ENCODE assay signal across 27 mouse cellular contexts in genomic region chr11:96087981-96088380, GRCm38 (mm10). TPM values are rescaled to one million over a fixed set of nuclear protein-coding genes. Genes with fewer than 3 reads are reported as not detected.
DNase-seq lines count a peak whose midpoint lies in the region; ATAC-seq and TF ChIP-seq lines count a peak whose summit lies in the region.
"Had no signal": no experiment of that assay in that cellular context is flagged by ENCODE, and none has a peak within 500 bp of the region (broad histone marks: within the 10 kb centered on the region; RNA-seq: fewer than 3 reads in every experiment).

No protein-coding gene starts in this region.

- in situ Hi-C loops in CH12.LX (cut with MboI; ENCODE audit: low pct_ligation_motif_present, low pct_unique_long_range_greater_than_20kb, low sequenced_read_pairs) = loop anchor here (10.0 kb wide), 1 partner anchor 103 kb away; no protein-coding TSS in a partner anchor

- peak; percentile 5 to 37; a peak in 2 of 4 replicates for TF ChIP-seq CTCF in CH12.LX (conservative IDR thresholded peaks at IDR 0.05 in 1 of 2, IDR thresholded peaks at IDR 0.05 in 1 of 2; ENCODE audit: low read depth in 2 of 2, low read length in 2 of 2)
- no peak for TF ChIP-seq CTCF in forebrain, postnatal 0 days (IDR thresholded peaks at IDR 0.05; ENCODE audit: low read depth)

- H3K79me2 ChIP-seq in CH12.LX (replicated peaks; ENCODE audit: control insufficient read depth, extremely low read depth, insufficient read depth, poor library complexity, severe bottlenecking) = no peaks in the 10 kb centered on the region

- H3K4me3 ChIP-seq in CH12.LX (replicated peaks in 1 of 3; ENCODE audit: low read depth in 2 of 3, low read length in 2 of 3, poor library complexity in 1 of 3) = no peak overlapping the region
- H3K4me3 ChIP-seq in forebrain, postnatal 0 days (ENCODE audit: low read depth, low read length) = no peak overlapping the region
- H3K4me3 ChIP-seq: embryonic facial prominence, embryonic 10.5 days; embryonic facial prominence, embryonic 12.5 days; forebrain, embryonic 13.5 days; forebrain, embryonic 15.5 days had no signal

- H3K27me3 ChIP-seq in CH12.LX (replicated peaks) = peaks cover 28% of the 10 kb centered on the region
- H3K27me3 ChIP-seq in forebrain, postnatal 0 days (ENCODE audit: insufficient read depth, low read length) = no peaks in the 10 kb centered on the region
- H3K27me3 ChIP-seq: embryonic facial prominence, embryonic 12.5 days; Patski had no signal

- no peak for ATAC-seq in forebrain, postnatal 0 days
- no peak for ATAC-seq in inflammation-experienced regulatory T-cells, adult 6 months
- ATAC-seq: activated CD4-positive, CD25-positive, alpha-beta regulatory T cell, adult 4 months; CD4-positive, CD25-positive, alpha-beta regulatory T cell, adult 4 months; forebrain, embryonic 13.5 days; forebrain, embryonic 15.5 days; Patski had no signal

- DNase-seq in B cell, adult 2 months = peak; percentile 8 to 13
- no peak for DNase-seq in CH12.LX (ENCODE audit: extremely low read depth)
- peak; percentile 66 for DNase-seq in ES-CJ7 (ENCODE audit: low read depth, low spot score)
- peak; percentile 69 for DNase-seq in R1 (ENCODE audit: low read depth, low spot score)
- no peak for DNase-seq in forebrain, postnatal 0 days
- DNase-seq in urinary bladder, adult 18-20 months (ENCODE audit: low spot score in 2 of 2) = no peak
- DNase-seq in ovary, postnatal 36 days (ENCODE audit: low spot score) = no peak
- DNase-seq: adrenal gland, adult 8-10 months; adrenal gland, postnatal 14 days; adrenal gland, postnatal 36 days; cerebellum, adult 11-12 months; cerebellum, adult 2 months; cerebellum, adult 9-10 months; cerebellum, postnatal 10 days; cerebellum, postnatal 25 days had no signal

- TF ChIP-seq EP300 in CH12.LX (IDR thresholded peaks at IDR 0.05; ENCODE audit: low read length) = no peak

- H3K4me2 ChIP-seq in CH12.LX (ENCODE audit: insufficient read depth, low read depth, poor library complexity, severe bottlenecking) = no peak overlapping the region
- H3K4me2 ChIP-seq in forebrain, postnatal 0 days (ENCODE audit: low read depth) = no peak overlapping the region
- H3K4me2 ChIP-seq: embryonic facial prominence, embryonic 12.5 days; forebrain, embryonic 13.5 days; forebrain, embryonic 15.5 days had no signal

- H3K36me3 ChIP-seq in CH12.LX (replicated peaks in 1 of 2; ENCODE audit: control insufficient read depth in 1 of 2, insufficient read depth in 1 of 2, low read length in 1 of 2) = no peaks in the 10 kb centered on the region
- no peaks in the 10 kb centered on the region for H3K36me3 ChIP-seq in forebrain, postnatal 0 days (ENCODE audit: insufficient read depth)
- H3K36me3 ChIP-seq: embryonic facial prominence, embryonic 10.5 days; embryonic facial prominence, embryonic 12.5 days; forebrain, embryonic 15.5 days had no signal

- no peak for TF ChIP-seq POLR2A in CH12.LX (IDR thresholded peaks at IDR 0.05; ENCODE audit: low read depth, low read length)

- no peak overlapping the region for H3K9ac ChIP-seq in CH12.LX (ENCODE audit: insufficient read depth, low read depth)
- H3K9ac ChIP-seq in forebrain, postnatal 0 days = no peak overlapping the region
- H3K9ac ChIP-seq: embryonic facial prominence, embryonic 12.5 days; forebrain, embryonic 13.5 days; forebrain, embryonic 15.5 days had no signal

- H3K27ac ChIP-seq in CH12.LX (ENCODE audit: insufficient read depth, low read depth) = no peak overlapping the region
- no peak overlapping the region for H3K27ac ChIP-seq in forebrain, postnatal 0 days (ENCODE audit: low read depth, low read length)
- H3K27ac ChIP-seq: embryonic facial prominence, embryonic 10.5 days; embryonic facial prominence, embryonic 12.5 days; forebrain, embryonic 13.5 days; forebrain, embryonic 15.5 days had no signal

- no peak for TF ChIP-seq RAD21 in CH12.LX (IDR thresholded peaks at IDR 0.05; ENCODE audit: low read depth, low read length)

- WGBS in forebrain, postnatal 0 days = 91% methylated on average over 6 of the region's 6 CpGs

- dilution Hi-C loops in CH12.LX (cut with MboI; ENCODE audit: extremely low pct_ligation_motif_present, extremely low pct_unique_long_range_greater_than_20kb, low sequenced_read_pairs) = no loop called here

- H3K9me3 ChIP-seq in CH12.LX (replicated peaks; ENCODE audit: low read length) = peaks cover 12% of the 10 kb centered on the region
- H3K9me3 ChIP-seq in forebrain, postnatal 0 days (ENCODE audit: low read length) = 0 out of 2 replicates have a peak, but pooled peaks cover 3% of the 10 kb centered on the region
- H3K9me3 ChIP-seq: embryonic facial prominence, embryonic 12.5 days; forebrain, embryonic 15.5 days had no signal

- no peaks in the 10 kb centered on the region for H3K4me1 ChIP-seq in CH12.LX (ENCODE audit: control insufficient read depth in 1 of 2, insufficient read depth in 2 of 2)
- H3K4me1 ChIP-seq in forebrain, postnatal 0 days (ENCODE audit: insufficient read depth) = no peaks in the 10 kb centered on the region
- H3K4me1 ChIP-seq: embryonic facial prominence, embryonic 10.5 days; embryonic facial prominence, embryonic 12.5 days; forebrain, embryonic 13.5 days; forebrain, embryonic 15.5 days had no signal

TF ChIP-seq in CH12.LX, 34 proteins besides CTCF, POLR2A, EP300 and RAD21:
- TF ChIP-seq HCFC1 (IDR thresholded peaks at IDR 0.05; ENCODE audit: low read depth, low read length) (no peak), ELF1 (IDR thresholded peaks at IDR 0.05; ENCODE audit: low read depth, low read length) (no peak), E2F4 (IDR thresholded peaks at IDR 0.05; ENCODE audit: insufficient replicate concordance, low read depth, low read length) (no peak), JUN (IDR thresholded peaks at IDR 0.05; ENCODE audit: insufficient read depth, low read depth, low read length) (no peak), RCOR1 (conservative IDR thresholded peaks at IDR 0.05; ENCODE audit: low read depth, low read length) (no peak), MAFK (IDR thresholded peaks at IDR 0.05; ENCODE audit: insufficient replicate concordance, low read length) (no peak), MYC (IDR thresholded peaks at IDR 0.05; ENCODE audit: low read depth, low read length) (no peak), UBTF (IDR thresholded peaks at IDR 0.05; ENCODE audit: low read depth, low read length) (no peak), MXI1 (IDR thresholded peaks at IDR 0.05; ENCODE audit: low read depth, low read length) (no peak), IRF4 (IDR thresholded peaks at IDR 0.05; ENCODE audit: low read depth, low read length) (no peak), TCF12 (IDR thresholded peaks at IDR 0.05; ENCODE audit: low read depth, low read length) (no peak), USF2 (conservative IDR thresholded peaks at IDR 0.05; ENCODE audit: low read depth, low read length) (no peak)

RNA-seq across cellular contexts. Expression of gene Atp5g1, which starts 12.5 kb away (rescaled TPM):
- total RNA-seq in CH12.LX (2012; rRNA removed) = 851 and 995 TPM in 2 replicates
- total RNA-seq in CH12.LX (2014; rRNA removed) = 669 and 778 TPM in 2 replicates
- polyA plus RNA-seq in CH12.LX (2012; ENCODE audit: insufficient read length, low read depth) = 788 and 969 TPM in 2 replicates
- total RNA-seq in forebrain, postnatal 0 days (2014; rRNA removed) = 348 and 355 TPM in 2 replicates
- 925 and 1,026 TPM in 2 replicates for polyA plus RNA-seq in forebrain, postnatal 0 days (2015; fragmentation: Nextera tagmentation; extraction: Ambion mirVana)
- polyA plus RNA-seq in inflammation-experienced regulatory T-cells, adult 6 months (2017; shearing (Covaris generic)) = 100 to 1,000 TPM; 336 to 391 (median 363) TPM

RNA-seq across cellular contexts. Expression of gene Ube2z, which starts 22.8 kb away (rescaled TPM):
- total RNA-seq in CH12.LX (2012; rRNA removed) (51.3 and 60.4 TPM in 2 replicates), CH12.LX (2014; rRNA removed) (62.1 and 64.2 TPM in 2 replicates)
- polyA plus RNA-seq in CH12.LX (2012; ENCODE audit: insufficient read length, low read depth) = 66.0 and 67.8 TPM in 2 replicates
- total RNA-seq in forebrain, postnatal 0 days (2014; rRNA removed) = 54.9 and 56.2 TPM in 2 replicates
- 29.4 and 35.4 TPM in 2 replicates for polyA plus RNA-seq in forebrain, postnatal 0 days (2015; fragmentation: Nextera tagmentation; extraction: Ambion mirVana)
- polyA plus RNA-seq in inflammation-experienced regulatory T-cells, adult 6 months (2017; shearing (Covaris generic)) = 10 to 100 TPM in 2 of 3 experiments, 1 to 10 TPM in 1; 9.6 to 13.1 (median 10.4) TPM

RNA-seq across cellular contexts. Expression of gene Calcoco2, which starts 23.8 kb away (rescaled TPM):
- not detected in 2 replicates for total RNA-seq in CH12.LX (2012; rRNA removed)
- total RNA-seq in CH12.LX (2014; rRNA removed) = not detected in 2 replicates
- not detected in 2 replicates for polyA plus RNA-seq in CH12.LX (2012; ENCODE audit: insufficient read length, low read depth)
- not detected in 2 replicates for total RNA-seq in forebrain, postnatal 0 days (2014; rRNA removed)
- 0.10 TPM in 1 of 2 replicates, not detected in the other for polyA plus RNA-seq in forebrain, postnatal 0 days (2015; fragmentation: Nextera tagmentation; extraction: Ambion mirVana)
- polyA plus RNA-seq in inflammation-experienced regulatory T-cells, adult 6 months (2017; shearing (Covaris generic)) = not detected
- total RNA-seq: adrenal gland, adult 18-20 months; adrenal gland, adult 8-10 months; adrenal gland, postnatal 14 days; adrenal gland, postnatal 36 days had no signal
- polyA plus RNA-seq: activated CD4-positive, CD25-positive, alpha-beta regulatory T cell, adult 4 months; CD4-positive, CD25-positive, alpha-beta regulatory T cell, adult 4 months; cerebellum, adult 2 months; cortical plate, adult 2 months; embryonic facial prominence, embryonic 10.5 days; embryonic facial prominence, embryonic 12.5 days; forebrain, embryonic 11.5 days; forebrain, embryonic 13.5 days; forebrain, embryonic 15.5 days; frontal cortex, adult 2 months; Patski had no signal

RNA-seq across cellular contexts. Expression of gene Ttll6, which starts 45.6 kb away (rescaled TPM):
- total RNA-seq in CH12.LX (2012; rRNA removed) = not detected in 2 replicates
- total RNA-seq in CH12.LX (2014; rRNA removed) = not detected in 2 replicates
- polyA plus RNA-seq in CH12.LX (2012; ENCODE audit: insufficient read length, low read depth) = 0.09 TPM in 1 of 2 replicates, not detected in the other
- total RNA-seq in forebrain, postnatal 0 days (2014; rRNA removed) = 0.43 and 0.54 TPM in 2 replicates
- polyA plus RNA-seq in forebrain, postnatal 0 days (2015; fragmentation: Nextera tagmentation; extraction: Ambion mirVana) = 0.19 and 0.31 TPM in 2 replicates
- not detected for polyA plus RNA-seq in inflammation-experienced regulatory T-cells, adult 6 months (2017; shearing (Covaris generic))
- total RNA-seq: adrenal gland, adult 18-20 months; adrenal gland, adult 8-10 months; adrenal gland, postnatal 14 days; adrenal gland, postnatal 36 days had no signal
- polyA plus RNA-seq: CD4-positive, CD25-positive, alpha-beta regulatory T cell, adult 4 months; embryonic facial prominence, embryonic 10.5 days; forebrain, embryonic 11.5 days had no signal

RNA-seq across cellular contexts. Expression of gene Snf8, which starts 53.3 kb away (rescaled TPM):
- 113 and 133 TPM in 2 replicates for total RNA-seq in CH12.LX (2012; rRNA removed)
- total RNA-seq in CH12.LX (2014; rRNA removed) = 66.9 and 70.8 TPM in 2 replicates
- 199 and 208 TPM in 2 replicates for polyA plus RNA-seq in CH12.LX (2012; ENCODE audit: insufficient read length, low read depth)
- total RNA-seq in forebrain, postnatal 0 days (2014; rRNA removed) = 36.5 and 36.7 TPM in 2 replicates
- 112 and 120 TPM in 2 replicates for polyA plus RNA-seq in forebrain, postnatal 0 days (2015; fragmentation: Nextera tagmentation; extraction: Ambion mirVana)
- 10 to 100 TPM; 37.7 to 51.2 (median 42.6) TPM for polyA plus RNA-seq in inflammation-experienced regulatory T-cells, adult 6 months (2017; shearing (Covaris generic))

Comparison
In these comparisons a context has a peak if more than half of its experiments do, and no peak if none do; other contexts are left out.
1. DNase-seq: peak in B cell, adult 2 months (2 of 2), ES-CJ7 (single experiment) and R1 (single experiment); none in CH12.LX (single experiment), forebrain, postnatal 0 days (single experiment), urinary bladder, adult 18-20 months (0 of 2) and ovary, postnatal 36 days (single experiment).